8 mouse cellular contexts compared by ENCODE assay signal in genomic region chr11:101230526-101230925, GRCm38 (mm10). TPM values are rescaled to one million over a fixed set of nuclear protein-coding genes. Genes with fewer than 3 reads are reported as not detected.
DNase-seq lines count a peak whose midpoint lies in the region; ATAC-seq and TF ChIP-seq lines count a peak whose summit lies in the region.

No protein-coding gene starts in this region.

- TF ChIP-seq POLR2A in cortical plate, adult 2 months (IDR thresholded peaks at IDR 0.05; ENCODE audit: extremely low read depth, insufficient read depth, low read length): no peak

- peak overlapping the region; percentile 56 for H3K4me2 ChIP-seq in kidney, embryonic 15.5 days
- H3K4me2 ChIP-seq in hindbrain, embryonic 16.5 days (ENCODE audit: low read length): peak overlapping the region; percentile 1; the same call in 1 of the 2 replicates
- no peak overlapping the region; the same call in 1 of the 2 replicates for H3K4me2 ChIP-seq in midbrain, postnatal 0 days (ENCODE audit: low read depth, low read length, poor library complexity, severe bottlenecking)

- peak overlapping the region; percentile 26 for H3K4me3 ChIP-seq in kidney, embryonic 15.5 days (replicated peaks)
- H3K4me3 ChIP-seq in cortical plate, adult 2 months (ENCODE audit: insufficient read depth, low read length): no peak overlapping the region
- no peak overlapping the region for H3K4me3 ChIP-seq in hindbrain, embryonic 16.5 days (ENCODE audit: low read length)
- no peak overlapping the region for H3K4me3 ChIP-seq in midbrain, postnatal 0 days (ENCODE audit: low read depth, low read length)

- peaks cover 61% of the 10 kb centered on the region for H3K4me1 ChIP-seq in kidney, embryonic 15.5 days
- no peaks in the 10 kb centered on the region for H3K4me1 ChIP-seq in cortical plate, adult 2 months (ENCODE audit: control insufficient read depth, insufficient read depth, low read length)
- H3K4me1 ChIP-seq in hindbrain, embryonic 16.5 days (ENCODE audit: control insufficient read depth, insufficient read depth, low read depth, low read length): peaks cover 4% of the 10 kb centered on the region
- H3K4me1 ChIP-seq in midbrain, postnatal 0 days (ENCODE audit: insufficient read depth, low read length): no peaks in the 10 kb centered on the region

- H3K36me3 ChIP-seq in kidney, embryonic 15.5 days: no peaks in the 10 kb centered on the region
- no peaks in the 10 kb centered on the region for H3K36me3 ChIP-seq in hindbrain, embryonic 16.5 days (ENCODE audit: control insufficient read depth, insufficient read depth, low read length)
- H3K36me3 ChIP-seq in midbrain, postnatal 0 days (ENCODE audit: insufficient read depth, low read length): no peaks in the 10 kb centered on the region

- no peak for DNase-seq in kidney, adult 11 months
- no peak for DNase-seq in midbrain, postnatal 0 days (ENCODE audit: low spot score)
- DNase-seq in right cerebral cortex, postnatal 25 days: no peak
- no peak for DNase-seq in B cell, adult 2 months

- 15% methylated on average over 5 of the region's 5 CpGs for WGBS in kidney, embryonic 15.5 days
- 23% methylated on average over 5 of the region's 5 CpGs for WGBS in hindbrain, embryonic 16.5 days
- 19% methylated on average over 5 of the region's 5 CpGs for WGBS in midbrain, postnatal 0 days

- TF ChIP-seq CTCF in cortical plate, adult 2 months (IDR thresholded peaks at IDR 0.05; ENCODE audit: extremely low read depth, insufficient read depth, low read length): no peak
- no peak for TF ChIP-seq CTCF in midbrain, postnatal 0 days (IDR thresholded peaks at IDR 0.05)

- no peak for ATAC-seq in kidney, embryonic 15.5 days (replicated peaks; ENCODE audit: low FRiP score)
- no peak for ATAC-seq in hindbrain, embryonic 16.5 days
- ATAC-seq in midbrain, postnatal 0 days (ENCODE audit: low FRiP score): no peak
- ATAC-seq in inflammation-experienced regulatory T-cells, adult 6 months: no peak

- peak overlapping the region; percentile 99 for H3K27ac ChIP-seq in kidney, embryonic 15.5 days
- peak overlapping the region; percentile 70; the same call in 1 of the 2 replicates for H3K27ac ChIP-seq in cortical plate, adult 2 months (ENCODE audit: insufficient read depth, low read length)
- H3K27ac ChIP-seq in hindbrain, embryonic 16.5 days (ENCODE audit: low read depth, low read length): peak overlapping the region; percentile 70
- 0 out of 2 replicates have a peak overlapping the region, but pooled peaks have one; percentile 26 for H3K27ac ChIP-seq in midbrain, postnatal 0 days (ENCODE audit: low read depth, low read length)

- H3K9me3 ChIP-seq in kidney, embryonic 15.5 days (replicated peaks): no peaks in the 10 kb centered on the region
- no peaks in the 10 kb centered on the region for H3K9me3 ChIP-seq in hindbrain, embryonic 16.5 days (ENCODE audit: control insufficient read depth, low read length)
- H3K9me3 ChIP-seq in midbrain, postnatal 0 days (ENCODE audit: low read length): no peaks in the 10 kb centered on the region

- H3K9ac ChIP-seq in kidney, embryonic 15.5 days: peak overlapping the region; percentile 36
- no peak overlapping the region for H3K9ac ChIP-seq in hindbrain, embryonic 16.5 days (ENCODE audit: low read depth, low read length)
- no peak overlapping the region for H3K9ac ChIP-seq in midbrain, postnatal 0 days (replicated peaks; ENCODE audit: low read length, poor library complexity, severe bottlenecking)

- no peaks in the 10 kb centered on the region for H3K27me3 ChIP-seq in kidney, embryonic 15.5 days
- no peaks in the 10 kb centered on the region for H3K27me3 ChIP-seq in hindbrain, embryonic 16.5 days (replicated peaks; ENCODE audit: control insufficient read depth, insufficient read depth, low read length)
- H3K27me3 ChIP-seq in midbrain, postnatal 0 days (ENCODE audit: insufficient read depth, low read length): no peaks in the 10 kb centered on the region

RNA-seq across cellular contexts. Expression of gene Ezh1, which starts 4.3 kb away (rescaled TPM):
- polyA plus RNA-seq in kidney, embryonic 15.5 days (2015; fragmentation: Nextera tagmentation; extraction: Ambion mirVana): 22.9 and 27.0 TPM in 2 replicates
- polyA plus RNA-seq in cortical plate, adult 2 months (2012; rRNA removed): 51.9 and 53.2 TPM in 2 replicates
- 30.0 and 32.4 TPM in 2 replicates for polyA plus RNA-seq in hindbrain, embryonic 16.5 days (2015; fragmentation: Nextera tagmentation; extraction: Ambion mirVana)
- total RNA-seq in midbrain, postnatal 0 days (2014; rRNA removed): 26.5 and 40.0 TPM in 2 replicates
- polyA plus RNA-seq in midbrain, postnatal 0 days (2015; fragmentation: Nextera tagmentation; extraction: Ambion mirVana): 25.4 and 25.9 TPM in 2 replicates
- polyA plus RNA-seq in inflammation-experienced regulatory T-cells, adult 6 months (2017; shearing (Covaris generic)): 10 to 100 TPM; 38.0 to 70.6 (median 62.7) TPM

RNA-seq across cellular contexts. Expression of gene Ramp2, which starts 15.3 kb away (rescaled TPM):
- polyA plus RNA-seq in kidney, embryonic 15.5 days (2015; fragmentation: Nextera tagmentation; extraction: Ambion mirVana): 220 and 232 TPM in 2 replicates
- polyA plus RNA-seq in cortical plate, adult 2 months (2012; rRNA removed): 65.8 and 69.6 TPM in 2 replicates
- 100 and 108 TPM in 2 replicates for polyA plus RNA-seq in hindbrain, embryonic 16.5 days (2015; fragmentation: Nextera tagmentation; extraction: Ambion mirVana)
- 55.0 and 67.5 TPM in 2 replicates for total RNA-seq in midbrain, postnatal 0 days (2014; rRNA removed)
- polyA plus RNA-seq in midbrain, postnatal 0 days (2015; fragmentation: Nextera tagmentation; extraction: Ambion mirVana): 95.3 and 103 TPM in 2 replicates
- polyA plus RNA-seq in inflammation-experienced regulatory T-cells, adult 6 months (2017; shearing (Covaris generic)): not detected

RNA-seq across cellular contexts. Expression of gene Vps25, which starts 23.0 kb away (rescaled TPM):
- 135 and 147 TPM in 2 replicates for polyA plus RNA-seq in kidney, embryonic 15.5 days (2015; fragmentation: Nextera tagmentation; extraction: Ambion mirVana)
- polyA plus RNA-seq in cortical plate, adult 2 months (2012; rRNA removed): 55.6 and 58.8 TPM in 2 replicates
- polyA plus RNA-seq in hindbrain, embryonic 16.5 days (2015; fragmentation: Nextera tagmentation; extraction: Ambion mirVana): 128 and 131 TPM in 2 replicates
- 77.3 and 82.3 TPM in 2 replicates for total RNA-seq in midbrain, postnatal 0 days (2014; rRNA removed)
- polyA plus RNA-seq in midbrain, postnatal 0 days (2015; fragmentation: Nextera tagmentation; extraction: Ambion mirVana): 130 and 144 TPM in 2 replicates
- 100 to 1,000 TPM; 134 to 144 (median 138) TPM for polyA plus RNA-seq in inflammation-experienced regulatory T-cells, adult 6 months (2017; shearing (Covaris generic))

RNA-seq across cellular contexts. Expression of gene Wnk4, which starts 29.8 kb away (rescaled TPM):
- 25.5 and 27.2 TPM in 2 replicates for polyA plus RNA-seq in kidney, embryonic 15.5 days (2015; fragmentation: Nextera tagmentation; extraction: Ambion mirVana)
- polyA plus RNA-seq in cortical plate, adult 2 months (2012; rRNA removed): 2.5 and 3.3 TPM in 2 replicates
- 7.2 and 7.3 TPM in 2 replicates for polyA plus RNA-seq in hindbrain, embryonic 16.5 days (2015; fragmentation: Nextera tagmentation; extraction: Ambion mirVana)
- 4.2 and 8.1 TPM in 2 replicates for total RNA-seq in midbrain, postnatal 0 days (2014; rRNA removed)
- 7.5 and 9.2 TPM in 2 replicates for polyA plus RNA-seq in midbrain, postnatal 0 days (2015; fragmentation: Nextera tagmentation; extraction: Ambion mirVana)
- polyA plus RNA-seq in inflammation-experienced regulatory T-cells, adult 6 months (2017; shearing (Covaris generic)): 1 to 10 TPM in 1 of 3 experiments, under 1 TPM in 1, not detected in 1; 0.75 to 2.9 TPM

RNA-seq across cellular contexts. Expression of gene Cntd1, which starts 48.3 kb away (rescaled TPM):
- 1.6 and 3.1 TPM in 2 replicates for polyA plus RNA-seq in kidney, embryonic 15.5 days (2015; fragmentation: Nextera tagmentation; extraction: Ambion mirVana)
- polyA plus RNA-seq in cortical plate, adult 2 months (2012; rRNA removed): 0.56 and 0.70 TPM in 2 replicates
- polyA plus RNA-seq in hindbrain, embryonic 16.5 days (2015; fragmentation: Nextera tagmentation; extraction: Ambion mirVana): 0.83 and 1.0 TPM in 2 replicates
- not detected in 2 replicates for total RNA-seq in midbrain, postnatal 0 days (2014; rRNA removed)
- polyA plus RNA-seq in midbrain, postnatal 0 days (2015; fragmentation: Nextera tagmentation; extraction: Ambion mirVana): 0.25 and 0.42 TPM in 2 replicates
- 1 to 10 TPM in 1 of 3 experiments, under 1 TPM in 2; 0.63 to 1.2 (median 0.71) TPM for polyA plus RNA-seq in inflammation-experienced regulatory T-cells, adult 6 months (2017; shearing (Covaris generic))

Comparison
In these comparisons a context has a peak if more than half of its experiments do, and no peak if none do; other contexts are left out.
1. H3K27ac ChIP-seq: peak in every context shown above with its lines; median percentile 99 in kidney, embryonic 15.5 days; 70 in cortical plate, adult 2 months; 70 in hindbrain, embryonic 16.5 days; 26 in midbrain, postnatal 0 days.
2. RNA of gene Ramp2, which starts 15.3 kb away (polyA plus RNA-seq): 220 to 232 TPM in kidney, embryonic 15.5 days, 100 to 108 TPM in hindbrain, embryonic 16.5 days, 95.3 to 103 TPM in midbrain, postnatal 0 days and 65.8 to 69.6 TPM in cortical plate, adult 2 months; not detected in inflammation-experienced regulatory T-cells, adult 6 months; every median in the first group is over 10 times any median in the second.